Mouse (Mus musculus): ENCODE measurements around the gene Carmil1. TPM values are rescaled to one million over a fixed set of nuclear protein-coding genes. Genes with fewer than 3 reads are reported as not detected.

The Carmil1 gene
- total RNA-seq, 2 experiments from 2014 or later = 40.5 to 49.9 TPM

GRCm38 (mm10) chr13:24263560-24263959, 17.0 kb downstream of the Carmil1 start:
- DNase-seq (ENCODE audit: extremely low spot score in 1 of 2, low spot score in 1 of 2) = no peak

- no peak for DNase-seq (ENCODE audit: extremely low spot score in 1 of 2, low spot score in 1 of 2)
Observed at GRCm38 (mm10) chr13:24260751-24261591, 19.6 kb downstream of the Carmil1 start.

- no peak for DNase-seq (ENCODE audit: extremely low spot score in 1 of 2, low spot score in 1 of 2)
Observed at GRCm38 (mm10) chr13:24257809-24258208, 22.8 kb downstream of the Carmil1 start.

GRCm38 (mm10) chr13:24253989-24254388, 26.6 kb downstream of the Carmil1 start:
- DNase-seq (ENCODE audit: extremely low spot score in 1 of 2, low spot score in 1 of 2) = peak in 1 of 2 experiments; percentile 41

GRCm38 (mm10) chr13:24253551-24253950, 27.0 kb downstream of the Carmil1 start:
- DNase-seq (ENCODE audit: extremely low spot score in 1 of 2, low spot score in 1 of 2) = no peak

- no peak for DNase-seq (ENCODE audit: extremely low spot score in 1 of 2, low spot score in 1 of 2)
Observed at GRCm38 (mm10) chr13:24251236-24251635, 29.4 kb downstream of the Carmil1 start.

- no peak for DNase-seq (ENCODE audit: extremely low spot score in 1 of 2, low spot score in 1 of 2)
Observed at GRCm38 (mm10) chr13:24247928-24248327, 32.7 kb downstream of the Carmil1 start.

GRCm38 (mm10) chr13:24247441-24247840, 33.2 kb downstream of the Carmil1 start:
- DNase-seq (ENCODE audit: extremely low spot score in 1 of 2, low spot score in 1 of 2) = no peak

GRCm38 (mm10) chr13:24246266-24246665, 34.3 kb downstream of the Carmil1 start:
- no peak for DNase-seq (ENCODE audit: extremely low spot score in 1 of 2, low spot score in 1 of 2)

- no peak for DNase-seq (ENCODE audit: extremely low spot score in 1 of 2, low spot score in 1 of 2)
Observed at GRCm38 (mm10) chr13:24244613-24245012, 36.0 kb downstream of the Carmil1 start.

- no peak for DNase-seq (ENCODE audit: extremely low spot score in 1 of 2, low spot score in 1 of 2)
Observed at GRCm38 (mm10) chr13:24243964-24244363, 36.6 kb downstream of the Carmil1 start.

GRCm38 (mm10) chr13:24242429-24243106, 38.0 kb downstream of the Carmil1 start:
- DNase-seq (ENCODE audit: extremely low spot score in 1 of 2, low spot score in 1 of 2) = no peak

GRCm38 (mm10) chr13:24241201-24241600, 39.4 kb downstream of the Carmil1 start:
- no peak for DNase-seq (ENCODE audit: extremely low spot score in 1 of 2, low spot score in 1 of 2)

- no peak for DNase-seq (ENCODE audit: extremely low spot score in 1 of 2, low spot score in 1 of 2)
Observed at GRCm38 (mm10) chr13:24240430-24240829, 40.2 kb downstream of the Carmil1 start.

GRCm38 (mm10) chr13:24238456-24239120, 42.0 kb downstream of the Carmil1 start:
- no peak for DNase-seq (ENCODE audit: extremely low spot score in 1 of 2, low spot score in 1 of 2)

GRCm38 (mm10) chr13:24236736-24237135, 43.9 kb downstream of the Carmil1 start:
- DNase-seq (ENCODE audit: extremely low spot score in 1 of 2, low spot score in 1 of 2) = peak in 1 of 2 experiments; percentile 42

GRCm38 (mm10) chr13:24232750-24233149, 47.8 kb downstream of the Carmil1 start:
- no peak for DNase-seq (ENCODE audit: extremely low spot score in 1 of 2, low spot score in 1 of 2)

- DNase-seq (ENCODE audit: extremely low spot score in 1 of 2, low spot score in 1 of 2) = no peak
Observed at GRCm38 (mm10) chr13:24231746-24232483, 48.7 kb downstream of the Carmil1 start.

GRCm38 (mm10) chr13:24231146-24231545, 49.4 kb downstream of the Carmil1 start:
- DNase-seq (ENCODE audit: extremely low spot score in 1 of 2, low spot score in 1 of 2) = no peak

GRCm38 (mm10) chr13:24230541-24231095, 50.0 kb downstream of the Carmil1 start:
- DNase-seq (ENCODE audit: extremely low spot score in 1 of 2, low spot score in 1 of 2) = no peak

Data from layer of hippocampus, postnatal 25 days (tissue).